Mouse (Mus musculus) embryonic fibroblast, embryonic 13.5 days (primary cell): ENCODE measurements around the gene Hsf4.

Experiments
- CTCF ChIP-seq: IDR thresholded peaks from 2 replicates; pipeline ENCODE4 v1.5.1; 2011; ENCODE audit warnings: mild to moderate bottlenecking, control low read depth, low read length, moderate library complexity, borderline replicate concordance; ENCODE audit not compliant: insufficient read depth
- POLR2A ChIP-seq: IDR thresholded peaks from 2 replicates; pipeline ENCODE4 v1.6.1; 2011; ENCODE audit warnings: low read depth, mild to moderate bottlenecking, control low read depth, low read length, moderate library complexity

DNA sequence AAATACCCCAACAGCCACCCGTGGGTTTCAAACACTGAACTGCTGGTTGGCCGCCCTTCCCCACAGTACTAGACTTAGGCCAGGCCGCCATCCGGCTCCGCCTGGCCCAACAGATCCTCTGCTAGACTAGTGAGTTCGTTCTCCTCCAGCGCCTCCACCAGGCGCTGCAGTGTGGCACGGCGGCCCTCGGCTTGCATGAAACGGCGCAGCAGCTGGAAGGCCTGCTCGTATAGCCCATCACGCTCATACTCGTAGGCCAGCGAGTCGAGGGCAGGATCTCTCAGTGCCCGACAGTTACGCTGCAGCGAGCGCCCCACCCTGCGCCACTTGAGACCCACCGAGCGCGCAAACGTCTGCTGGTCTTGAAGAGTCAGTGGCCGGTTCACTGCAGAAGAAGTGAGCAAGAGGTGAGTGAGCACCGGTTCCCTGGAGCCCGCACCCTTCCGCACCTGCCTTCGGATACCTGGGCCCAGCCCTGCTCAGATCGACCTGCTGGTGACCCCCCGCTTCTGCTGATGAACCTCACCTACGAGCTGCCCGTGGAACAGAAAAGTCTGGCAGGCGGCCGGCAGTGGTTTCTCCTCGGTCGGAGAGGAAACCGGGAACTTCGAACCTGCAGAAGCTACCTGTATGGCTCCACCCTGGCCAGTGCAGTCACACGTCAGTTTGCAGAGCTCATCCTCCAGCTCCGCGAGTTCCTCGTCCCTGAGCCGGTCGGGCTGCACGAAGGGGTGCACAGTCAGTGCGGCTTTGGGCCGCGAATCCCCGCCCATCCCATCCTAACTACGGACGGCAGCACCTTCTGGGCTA is 10.5 kb upstream of the Hsf4 start:
- TF ChIP-seq CTCF (no peak), POLR2A (no peak)
